Mouse (Mus musculus): ENCODE measurements around the gene Spred2.

Gene Spred2

GRCm38 (mm10) chr11:19986871-19987755, 62.9 kb downstream of the Spred2 start:
- no peak for DNase-seq

DNA sequence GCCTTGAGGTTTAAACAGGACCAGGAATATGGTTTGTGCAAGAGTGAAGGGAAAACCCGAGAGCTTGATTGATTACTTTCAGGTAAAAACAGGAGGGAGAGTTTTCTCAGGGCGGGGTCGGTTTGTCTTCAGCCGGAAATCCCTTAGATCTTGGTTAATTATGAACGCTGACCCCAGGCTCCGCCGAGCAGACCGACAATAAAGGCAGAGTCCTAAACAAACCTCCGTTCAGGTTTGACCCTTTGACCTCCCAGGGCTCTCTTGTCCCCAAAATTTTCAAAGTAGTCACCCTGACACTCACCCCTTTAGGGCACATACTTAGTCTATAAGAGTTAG, 63.5 kb downstream of the Spred2 start:
- DNase-seq, result no peak

DNA sequence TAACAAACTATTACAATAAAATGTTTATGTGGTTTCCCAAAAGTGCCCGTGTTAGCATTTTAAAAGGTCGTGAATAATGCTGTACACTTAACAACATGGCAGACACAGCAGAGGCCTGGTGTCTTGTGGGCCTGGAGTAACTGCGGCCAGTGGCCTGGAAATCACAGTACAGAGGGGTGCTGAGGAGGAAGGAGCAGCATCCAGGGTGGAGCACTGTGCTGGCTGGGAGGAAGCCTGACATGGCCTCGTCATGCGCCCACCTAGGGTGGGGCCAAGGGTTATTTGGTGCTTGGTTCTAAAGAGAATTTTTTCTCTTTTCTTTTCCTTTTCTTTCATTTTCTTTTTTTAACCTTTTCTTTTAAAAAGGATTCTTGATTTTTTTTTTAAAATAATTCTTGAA, 64.0 kb downstream of the Spred2 start:
- no peak for DNase-seq

DNA sequence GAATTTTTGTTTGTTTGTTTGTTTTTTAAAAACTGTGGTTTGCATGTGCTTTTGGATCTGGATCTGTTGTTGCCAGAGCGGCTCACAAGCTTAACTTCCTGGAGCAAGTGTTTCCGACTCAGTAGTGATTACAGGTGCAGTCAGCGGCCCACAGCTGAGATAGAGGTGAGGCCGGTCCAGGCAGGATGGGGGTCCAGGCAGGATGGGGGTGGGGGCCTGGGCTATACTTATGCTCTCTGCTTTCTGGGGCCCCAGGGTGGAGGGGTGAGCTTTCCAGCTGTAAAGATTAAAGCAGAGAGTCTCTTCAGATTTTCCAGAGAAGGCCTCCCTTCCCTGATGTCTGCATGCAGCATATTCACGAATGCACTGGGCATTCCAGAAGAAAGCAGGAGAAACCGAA, 64.5 kb downstream of the Spred2 start:
- no peak for DNase-seq

DNA sequence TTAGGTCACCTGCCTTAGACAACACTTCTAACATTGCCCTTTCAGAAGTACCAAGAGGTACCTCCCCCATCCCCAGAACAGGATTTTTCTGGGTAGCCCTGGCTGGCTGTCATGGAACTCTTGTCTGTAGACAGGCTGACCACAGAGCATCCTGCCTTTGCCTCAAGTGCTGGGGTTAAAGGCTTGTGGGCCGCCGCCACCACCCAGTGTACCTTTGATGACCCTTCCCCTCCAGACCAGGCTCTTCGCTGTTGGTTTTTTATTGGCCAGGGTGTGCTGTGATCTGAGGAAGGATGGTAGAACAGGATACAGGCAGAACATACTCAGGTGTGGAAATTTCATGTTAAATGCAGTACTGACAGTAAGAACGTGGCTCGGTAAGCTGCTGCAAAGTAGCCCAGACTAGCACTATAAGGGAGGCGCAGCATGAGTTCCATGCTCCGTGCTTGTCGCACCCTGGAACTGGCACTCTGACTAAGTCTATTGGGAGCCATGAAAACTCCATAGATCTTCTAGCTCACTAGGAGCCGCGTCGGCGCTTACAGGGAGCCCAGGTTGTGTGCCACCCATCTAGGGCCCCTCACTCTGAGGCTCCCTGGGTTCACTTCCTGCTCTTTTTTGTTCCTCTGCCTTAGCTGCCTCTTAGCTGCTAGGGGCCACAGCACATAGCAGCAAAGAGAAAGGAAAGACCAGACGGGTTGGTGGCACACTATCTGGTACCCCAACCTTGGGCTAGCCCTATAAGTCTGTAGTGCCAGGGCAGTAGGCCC, 65.2 kb downstream of the Spred2 start:
- DNase-seq, result no peak

DNA sequence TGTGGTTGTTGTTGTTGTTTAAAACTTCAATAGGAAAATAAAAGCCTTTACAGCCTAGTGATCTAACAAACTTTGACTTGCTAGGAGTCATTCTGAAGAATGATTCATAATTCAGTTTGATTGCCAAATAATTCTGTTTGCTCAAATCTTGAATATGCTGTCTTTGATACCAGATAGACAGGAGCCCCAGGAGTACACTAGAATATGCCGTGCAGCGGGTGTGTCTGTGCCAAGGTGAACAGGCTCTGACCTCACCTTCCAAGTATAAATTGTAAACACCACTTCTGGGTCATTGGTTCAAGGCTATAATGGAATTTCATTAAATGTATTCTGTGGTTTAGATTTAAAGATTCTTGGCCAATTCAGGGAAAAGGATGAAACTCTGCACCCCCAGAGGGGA, 66.6 kb downstream of the Spred2 start:
- no peak for DNase-seq

DNA sequence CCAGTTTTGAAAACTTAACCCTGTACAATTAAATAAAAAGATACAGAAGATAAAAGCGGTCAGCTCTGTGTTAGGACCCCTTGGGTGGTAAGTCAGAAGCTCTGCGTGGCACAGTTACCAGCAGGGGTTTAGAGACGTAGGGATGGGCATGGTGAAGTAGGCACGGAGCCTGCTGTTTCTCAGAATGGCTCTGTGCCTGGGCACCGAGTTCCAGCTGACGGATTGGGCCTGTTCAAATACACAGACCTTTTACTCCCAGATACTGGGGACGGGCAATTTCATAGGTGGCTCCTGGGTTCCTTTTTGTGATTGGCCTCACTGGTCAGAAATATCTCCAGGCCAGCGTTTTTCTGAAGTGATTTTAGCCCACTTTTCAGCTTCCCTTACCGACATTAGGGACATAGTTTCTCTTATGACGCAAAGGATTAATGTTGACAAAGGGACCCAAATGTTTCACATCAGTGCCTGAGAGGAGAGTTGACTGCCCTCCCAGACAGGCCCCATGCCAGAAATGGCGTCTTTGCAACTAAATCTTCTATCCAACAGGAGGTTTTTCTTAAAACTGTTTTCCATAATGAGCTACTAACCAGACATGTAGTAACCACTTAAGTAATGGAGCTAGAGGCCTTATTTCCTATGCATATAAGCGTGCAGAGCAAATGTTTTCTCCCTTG, 67.3 kb downstream of the Spred2 start:
- peak; percentile 28 for DNase-seq

DNA sequence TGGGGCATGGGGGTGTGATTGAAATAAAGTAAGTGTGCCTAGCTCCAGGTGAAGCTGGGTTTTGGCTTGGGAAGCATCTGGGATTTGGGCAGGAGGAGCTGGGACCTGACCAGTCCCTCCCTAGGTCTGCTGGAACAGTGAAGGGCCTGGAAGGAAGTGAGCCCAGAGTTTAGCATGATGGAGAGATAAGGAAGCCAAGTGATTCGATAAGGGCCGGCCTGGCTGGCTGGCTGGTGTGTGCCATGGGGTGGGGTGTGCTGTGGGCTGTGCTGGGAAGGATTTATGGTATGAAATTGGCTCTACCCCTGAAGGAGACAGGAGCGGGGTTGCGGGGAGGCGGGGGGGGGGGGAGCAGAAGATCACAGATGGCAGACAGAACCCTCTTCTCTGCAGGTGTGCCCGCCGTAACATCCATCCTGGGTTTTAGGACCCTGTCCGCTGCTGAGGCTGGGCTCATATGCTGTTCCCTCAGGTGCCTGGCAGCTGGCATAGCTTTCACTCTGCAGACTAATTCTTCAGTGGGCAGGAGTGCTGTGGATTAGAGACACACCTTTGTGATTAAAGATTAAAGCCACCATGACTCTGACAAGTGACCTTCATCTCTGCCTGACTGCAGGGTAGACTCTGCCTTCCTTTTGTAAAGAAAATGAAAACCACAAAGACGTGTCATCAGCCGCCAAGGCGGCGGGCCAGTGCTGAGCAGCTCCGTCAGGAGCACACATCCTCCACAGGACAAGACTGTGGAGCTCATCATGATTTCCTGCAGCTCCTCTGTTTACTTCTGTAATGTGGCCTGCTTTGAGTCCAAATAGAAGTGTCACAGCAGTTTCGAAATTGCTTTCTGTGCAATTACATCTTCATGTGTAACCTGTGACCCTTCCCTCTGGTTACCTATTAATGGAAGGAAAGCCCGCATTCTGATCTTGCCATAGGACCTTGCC, 68.4 kb downstream of the Spred2 start:
- peak; percentile 34 for DNase-seq

- peak; percentile 26 for DNase-seq
These were observed 69.6 kb downstream of the Spred2 start for GRCm38 (mm10) chr11:19993753-19994152.

DNA sequence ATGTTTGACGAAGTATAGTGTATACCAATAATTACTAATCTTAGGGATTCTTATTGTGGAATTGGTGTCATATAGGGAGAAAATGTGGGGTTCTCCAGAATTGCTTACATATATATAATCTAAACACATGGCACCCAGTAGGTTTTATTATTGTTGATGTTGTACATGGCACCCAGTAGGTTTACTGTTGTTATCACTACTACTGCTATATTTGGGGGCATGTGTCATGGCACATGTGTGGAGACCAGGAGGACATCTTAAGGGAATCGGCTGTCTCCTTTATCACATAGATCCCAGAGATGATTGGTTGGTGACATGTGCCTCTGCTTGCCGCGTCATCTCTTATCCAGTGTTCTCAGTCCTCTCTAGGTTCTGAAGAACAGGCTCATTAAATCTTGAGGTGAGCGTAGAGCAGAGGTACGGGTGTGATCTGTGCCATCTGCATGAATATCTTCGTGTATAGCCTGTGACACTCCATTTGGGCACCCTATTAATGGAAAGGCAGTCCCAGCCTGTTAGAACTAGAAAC, 70.2 kb downstream of the Spred2 start:
- DNase-seq, result no peak

- no peak for DNase-seq
These were observed 73.8 kb downstream of the Spred2 start for GRCm38 (mm10) chr11:19997940-19998339.

DNA sequence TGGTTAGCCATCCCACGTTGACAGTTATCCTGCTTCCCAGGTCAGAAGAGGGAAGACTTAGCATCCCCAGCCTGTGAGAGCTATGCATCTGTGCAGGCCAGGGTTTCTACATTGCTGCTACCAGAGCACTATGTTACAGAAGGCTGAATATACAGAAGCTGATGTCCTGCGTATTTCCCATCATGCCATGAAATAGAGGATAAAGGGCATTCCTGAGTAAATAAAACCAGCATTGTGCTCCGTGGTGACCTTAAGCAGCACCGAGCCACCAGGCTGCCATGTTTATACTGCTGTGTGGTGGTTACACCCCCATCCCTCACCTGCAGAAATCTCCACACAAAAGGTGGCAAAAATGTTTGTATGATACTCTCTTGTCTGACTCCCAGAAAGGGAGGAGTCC, 78.7 kb downstream of the Spred2 start:
- DNase-seq, result no peak

DNA sequence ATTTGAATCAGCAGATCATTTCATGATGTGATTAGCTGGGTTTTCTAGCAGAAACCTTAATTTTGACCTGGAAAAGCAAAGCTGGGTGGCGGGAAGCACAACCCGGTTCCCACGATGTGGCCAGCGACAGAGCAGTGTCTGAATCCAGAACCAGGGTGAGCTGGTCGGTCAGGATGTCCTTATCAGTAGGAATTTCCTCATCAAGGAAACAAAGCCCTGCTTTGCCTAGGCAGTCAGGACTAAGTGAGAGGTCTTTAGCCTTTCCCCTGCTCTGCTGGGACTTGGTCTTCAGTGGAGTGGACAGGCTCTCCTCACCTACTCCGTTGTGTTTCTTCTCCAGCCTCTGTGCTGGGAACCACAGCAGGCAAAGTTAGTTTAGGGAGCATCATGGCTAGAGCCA, 83.5 kb downstream of the Spred2 start:
- DNase-seq, result no peak

- DNase-seq, result peak; percentile 16
These were observed 87.2 kb downstream of the Spred2 start for GRCm38 (mm10) chr11:20011210-20011978.

- DNase-seq, result no peak
These were observed 89.2 kb downstream of the Spred2 start for GRCm38 (mm10) chr11:20013366-20013765.

GRCm38 (mm10) chr11:20017937-20018336, 93.8 kb downstream of the Spred2 start:
- DNase-seq, result no peak

- no peak for DNase-seq
These were observed 94.7 kb downstream of the Spred2 start for GRCm38 (mm10) chr11:20018905-20019304.

DNA sequence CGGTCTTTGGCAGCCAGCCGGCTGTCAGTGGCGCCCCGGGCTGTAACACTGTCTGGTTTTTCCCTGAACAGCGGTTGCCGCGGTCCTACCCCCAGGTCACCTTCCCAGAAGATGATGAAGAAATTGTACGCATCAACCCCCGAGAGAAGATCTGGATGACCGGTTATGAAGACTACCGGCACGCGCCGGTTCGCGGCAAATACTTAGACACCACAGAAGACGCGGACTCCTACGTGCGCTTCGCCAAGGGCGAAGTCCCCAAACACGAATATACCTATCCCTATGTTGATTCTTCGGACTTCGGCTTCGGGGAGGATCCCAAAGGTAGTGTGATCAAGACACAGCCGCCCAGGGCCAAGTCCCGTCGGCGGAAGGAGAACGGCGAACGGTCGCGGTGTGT, 96.5 kb downstream of the Spred2 start:
- no peak for DNase-seq

- DNase-seq, result no peak
These were observed 98.3 kb downstream of the Spred2 start for GRCm38 (mm10) chr11:20022462-20022861.

- no peak for DNase-seq
These were observed 98.8 kb downstream of the Spred2 start for GRCm38 (mm10) chr11:20022911-20023482.

GRCm38 (mm10) chr11:20025899-20026298, 101.7 kb downstream of the Spred2 start:
- peak; percentile 41 for DNase-seq

Data from kidney, adult 11 months (tissue).